Mouse (Mus musculus): Measurements from ENCODE around the gene Pcyt1a. TPM values are rescaled to one million over a fixed set of nuclear protein-coding genes. Genes with fewer than 3 reads are reported as not detected.

Pcyt1a gene
- polyA plus RNA-seq, 1 experiment from 2014 or later: 65.5 TPM

- H3K27me3 ChIP-seq (replicated peaks): no peaks in the 10 kb centered on the region
- peaks cover 7% of the 10 kb centered on the region; the same call in 1 of the 2 replicates for H3K36me3 ChIP-seq
- no peaks in the 10 kb centered on the region for H3K9me3 ChIP-seq
- no peak overlapping the region for H3K4me2 ChIP-seq (replicated peaks)
- 63% methylated on average over 10 of the region's 10 CpGs for WGBS
- H3K4me3 ChIP-seq (replicated peaks): no peak overlapping the region
- H3K27ac ChIP-seq: no peak overlapping the region
- H3K4me1 ChIP-seq (replicated peaks): no peaks in the 10 kb centered on the region
- ATAC-seq: peak; percentile 48; the same call in 1 of the 2 replicates
- H3K9ac ChIP-seq: no peak overlapping the region
Observed at GRCm38 (mm10) chr16:32457589-32458386, 27.1 kb downstream of the Pcyt1a start.

DNA sequence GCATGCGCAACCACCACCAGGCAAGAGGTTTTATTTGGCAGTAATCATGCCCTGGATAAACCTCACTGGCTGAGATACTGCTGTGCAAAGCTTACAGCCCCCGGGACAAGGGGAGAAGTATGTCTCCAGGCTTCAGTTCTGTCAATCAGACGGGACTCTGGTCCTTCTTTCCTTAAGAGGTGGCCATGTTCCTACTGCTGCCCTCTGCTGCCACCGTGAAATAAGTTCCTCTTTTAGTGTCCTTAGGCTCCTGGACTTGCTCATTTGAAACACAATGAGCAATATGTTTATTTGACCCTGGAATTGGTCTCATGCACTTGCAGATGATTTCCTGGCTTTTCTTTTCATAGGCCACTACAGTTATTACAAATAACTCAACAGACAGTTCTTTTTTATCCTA, 29.8 kb downstream of the Pcyt1a start:
- Histone ChIP-seq H3K9ac (no peak overlapping the region), H3K4me3 (replicated peaks) (no peak overlapping the region), H3K4me1 (replicated peaks) (no peaks in the 10 kb centered on the region; the same call in 1 of the 2 replicates), H3K27me3 (replicated peaks) (no peaks in the 10 kb centered on the region), H3K4me2 (replicated peaks) (no peak overlapping the region), H3K27ac (no peak overlapping the region), H3K9me3 (no peaks in the 10 kb centered on the region), H3K36me3 (peaks cover 3% of the 10 kb centered on the region; the same call in 1 of the 2 replicates)
- 59% methylated on average over 4 of the region's 4 CpGs for WGBS
- ATAC-seq: no peak

GRCm38 (mm10) chr16:32461713-32462112, 31.0 kb downstream of the Pcyt1a start:
- no peak overlapping the region for H3K27ac ChIP-seq
- H3K36me3 ChIP-seq: 0 out of 2 replicates have a peak, but pooled peaks cover 3% of the 10 kb centered on the region
- WGBS: 87% methylated on average over 5 of the region's 5 CpGs
- H3K4me1 ChIP-seq (replicated peaks): no peaks in the 10 kb centered on the region; the same call in 1 of the 2 replicates
- H3K27me3 ChIP-seq (replicated peaks): no peaks in the 10 kb centered on the region
- no peak overlapping the region for H3K9ac ChIP-seq
- H3K4me2 ChIP-seq (replicated peaks): no peak overlapping the region
- H3K9me3 ChIP-seq: no peaks in the 10 kb centered on the region
- H3K4me3 ChIP-seq (replicated peaks): no peak overlapping the region
- ATAC-seq: no peak

- peak; percentile 61 for ATAC-seq
- Histone ChIP-seq H3K27me3 (replicated peaks) (no peaks in the 10 kb centered on the region), H3K4me1 (replicated peaks) (no peaks in the 10 kb centered on the region; the same call in 1 of the 2 replicates), H3K27ac (peak overlapping the region; percentile 57), H3K4me2 (replicated peaks) (no peak overlapping the region), H3K9me3 (no peaks in the 10 kb centered on the region), H3K4me3 (replicated peaks) (no peak overlapping the region), H3K9ac (no peak overlapping the region), H3K36me3 (0 out of 2 replicates have a peak, but pooled peaks cover 3% of the 10 kb centered on the region)
- 89% methylated on average over 16 of the region's 16 CpGs for WGBS
Observed at GRCm38 (mm10) chr16:32462950-32463349, 32.2 kb downstream of the Pcyt1a start.

DNA sequence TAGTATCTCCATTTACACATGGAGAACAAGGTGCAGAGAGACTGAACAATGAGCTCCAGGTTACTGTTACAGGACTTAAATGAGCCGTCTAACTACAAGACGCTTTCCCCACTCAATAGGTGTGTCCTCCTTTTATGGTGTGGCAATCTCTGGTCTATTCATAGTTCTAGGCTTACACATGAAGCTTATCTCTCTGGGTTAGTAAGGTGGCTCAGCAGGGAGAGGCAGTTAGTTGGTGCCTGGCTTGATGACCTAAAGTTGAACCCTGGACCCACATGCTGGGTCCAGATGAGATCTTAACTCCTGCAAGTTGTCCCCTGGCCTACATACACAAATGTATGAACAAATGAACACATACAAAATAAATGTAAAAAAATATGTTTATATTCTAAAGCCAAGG, 32.7 kb downstream of the Pcyt1a start:
- WGBS: 60% methylated on average over 2 of the region's 2 CpGs
- H3K27ac ChIP-seq: peak overlapping the region; percentile 57
- no peak overlapping the region for H3K4me3 ChIP-seq (replicated peaks)
- no peak overlapping the region for H3K4me2 ChIP-seq (replicated peaks)
- ATAC-seq: peak; percentile 95
- 0 out of 2 replicates have a peak, but pooled peaks cover 3% of the 10 kb centered on the region for H3K36me3 ChIP-seq
- H3K4me1 ChIP-seq (replicated peaks): no peaks in the 10 kb centered on the region; the same call in 1 of the 2 replicates
- no peaks in the 10 kb centered on the region for H3K9me3 ChIP-seq
- no peaks in the 10 kb centered on the region for H3K27me3 ChIP-seq (replicated peaks)
- no peak overlapping the region for H3K9ac ChIP-seq

- 0% methylated on average over 1 of the region's 1 CpGs for WGBS
- Histone ChIP-seq H3K27ac (no peak overlapping the region), H3K9ac (no peak overlapping the region), H3K4me2 (replicated peaks) (no peak overlapping the region), H3K27me3 (replicated peaks) (no peaks in the 10 kb centered on the region), H3K4me1 (replicated peaks) (no peaks in the 10 kb centered on the region; the same call in 1 of the 2 replicates), H3K36me3 (no peaks in the 10 kb centered on the region), H3K9me3 (no peaks in the 10 kb centered on the region), H3K4me3 (replicated peaks) (no peak overlapping the region)
- no peak for ATAC-seq
Observed at GRCm38 (mm10) chr16:32464908-32465307, 34.2 kb downstream of the Pcyt1a start.

DNA sequence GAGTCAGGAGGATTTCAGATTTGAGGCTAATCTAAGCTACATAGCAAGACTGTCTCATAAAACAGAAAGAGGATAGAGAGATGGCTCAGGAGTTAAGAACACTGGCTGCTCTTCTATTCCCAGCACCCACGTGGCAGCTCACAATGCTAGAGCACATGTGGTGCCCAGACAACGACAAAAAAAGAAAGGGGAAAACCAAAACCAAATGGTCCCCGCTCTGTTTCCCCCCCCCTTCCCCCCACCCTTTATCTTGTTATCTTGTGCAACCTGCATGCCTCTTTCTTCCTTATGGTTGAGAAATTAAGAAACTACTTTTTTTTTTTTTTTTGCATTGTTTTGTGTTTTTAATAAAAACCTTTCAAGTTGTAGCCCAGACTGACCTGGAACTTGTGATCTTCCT, 37.8 kb downstream of the Pcyt1a start:
- Histone ChIP-seq H3K4me1 (replicated peaks) (no peaks in the 10 kb centered on the region; the same call in 1 of the 2 replicates), H3K9ac (no peak overlapping the region), H3K36me3 (peaks cover 15% of the 10 kb centered on the region; the same call in 1 of the 2 replicates), H3K27me3 (replicated peaks) (no peaks in the 10 kb centered on the region), H3K9me3 (no peaks in the 10 kb centered on the region), H3K4me3 (replicated peaks) (no peak overlapping the region), H3K4me2 (replicated peaks) (no peak overlapping the region), H3K27ac (no peak overlapping the region)
- no peak for ATAC-seq
- 82% methylated on average over 3 of the region's 3 CpGs for WGBS

GRCm38 (mm10) chr16:32469404-32470105, 38.8 kb downstream of the Pcyt1a start:
- H3K4me3 ChIP-seq (replicated peaks): no peak overlapping the region
- H3K4me2 ChIP-seq (replicated peaks): no peak overlapping the region
- WGBS: 79% methylated on average over 5 of the region's 5 CpGs
- no peaks in the 10 kb centered on the region for H3K4me1 ChIP-seq (replicated peaks)
- no peaks in the 10 kb centered on the region for H3K27me3 ChIP-seq (replicated peaks)
- no peak overlapping the region for H3K27ac ChIP-seq
- ATAC-seq: no peak
- H3K9me3 ChIP-seq: no peaks in the 10 kb centered on the region
- no peak overlapping the region for H3K9ac ChIP-seq
- H3K36me3 ChIP-seq: peaks cover 15% of the 10 kb centered on the region; the same call in 1 of the 2 replicates

DNA sequence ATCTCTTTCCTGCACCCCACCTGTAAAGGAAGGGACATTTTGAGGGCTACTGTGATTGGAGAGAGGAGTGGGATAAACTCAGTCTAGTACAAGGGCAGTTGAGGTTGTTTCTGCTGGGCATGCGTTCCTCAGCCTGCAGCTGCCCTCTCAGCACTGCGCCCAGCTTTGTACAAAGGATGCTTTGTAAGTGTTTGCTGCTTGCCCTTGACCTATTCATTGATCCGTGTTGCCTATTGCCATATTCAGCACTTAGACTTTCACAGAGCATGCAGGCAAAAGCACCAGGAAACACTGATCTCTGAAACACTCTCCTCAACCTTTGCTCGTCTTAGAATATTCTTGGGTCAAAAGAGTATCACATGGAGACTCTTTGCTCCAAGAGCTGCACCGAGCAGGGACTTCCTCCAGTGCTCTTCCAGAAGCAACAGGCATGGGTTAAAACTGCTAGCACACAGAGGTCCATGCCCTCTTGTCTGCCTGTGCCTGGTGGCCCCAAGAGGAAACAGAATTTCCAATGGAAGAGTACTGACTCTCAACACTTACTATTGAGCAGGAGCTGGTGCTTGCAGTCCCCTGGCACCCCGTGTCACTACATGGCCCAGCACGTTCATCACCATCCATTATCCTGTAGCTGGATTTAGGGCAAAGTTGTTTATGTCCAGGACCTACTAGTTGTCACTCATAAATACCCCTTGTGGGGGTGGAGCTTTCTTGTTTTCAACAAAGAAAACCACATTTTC, 41.7 kb downstream of the Pcyt1a start:
- no peaks in the 10 kb centered on the region for H3K9me3 ChIP-seq
- H3K9ac ChIP-seq: no peak overlapping the region
- peaks cover 15% of the 10 kb centered on the region; the same call in 1 of the 2 replicates for H3K36me3 ChIP-seq
- 69% methylated on average over 7 of the region's 7 CpGs for WGBS
- no peaks in the 10 kb centered on the region for H3K27me3 ChIP-seq (replicated peaks)
- no peak overlapping the region for H3K4me3 ChIP-seq (replicated peaks)
- no peaks in the 10 kb centered on the region for H3K4me1 ChIP-seq (replicated peaks)
- peak; percentile 12; the same call in 1 of the 2 replicates for ATAC-seq
- no peak overlapping the region for H3K27ac ChIP-seq
- H3K4me2 ChIP-seq (replicated peaks): no peak overlapping the region

DNA sequence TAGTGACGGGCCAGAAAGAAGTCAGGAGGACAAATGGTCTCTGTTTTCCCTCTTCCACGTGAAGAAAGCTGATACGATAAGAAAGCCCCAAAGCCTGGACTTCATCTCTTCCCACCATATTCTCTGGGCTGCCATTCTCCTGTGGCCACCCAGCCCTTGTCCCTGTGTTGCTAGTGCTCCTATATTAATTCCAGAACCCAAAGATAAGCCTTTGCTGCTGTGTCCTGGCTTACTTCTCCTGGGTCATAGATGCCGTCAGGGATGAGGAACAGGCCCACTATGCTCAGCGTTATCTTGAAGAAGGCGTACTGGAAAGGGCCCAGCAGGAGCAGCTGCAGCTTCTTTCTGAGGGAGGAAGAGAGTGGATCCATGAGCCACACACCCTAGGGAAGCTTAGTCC, 46.6 kb downstream of the Pcyt1a start:
- peaks cover 5% of the 10 kb centered on the region; the same call in 1 of the 2 replicates for H3K36me3 ChIP-seq
- H3K9me3 ChIP-seq: no peaks in the 10 kb centered on the region

GRCm38 (mm10) chr16:32479415-32479814, 48.7 kb downstream of the Pcyt1a start:
- no peak for ATAC-seq

More for the DNA sequence above, 46.6 kb downstream of the Pcyt1a start:
- WGBS: 78% methylated on average over 6 of the region's 6 CpGs
- no peak overlapping the region for H3K27ac ChIP-seq
- no peaks in the 10 kb centered on the region for H3K27me3 ChIP-seq (replicated peaks)
- no peaks in the 10 kb centered on the region for H3K4me1 ChIP-seq (replicated peaks)
- no peak overlapping the region for H3K4me3 ChIP-seq (replicated peaks)
- no peak overlapping the region for H3K9ac ChIP-seq
- no peak overlapping the region for H3K4me2 ChIP-seq (replicated peaks)
- no peak for ATAC-seq

More at GRCm38 (mm10) chr16:32479415-32479814, 48.7 kb downstream of the Pcyt1a start:
- H3K27me3 ChIP-seq (replicated peaks): no peaks in the 10 kb centered on the region
- 79% methylated on average over 2 of the region's 2 CpGs for WGBS
- H3K4me2 ChIP-seq (replicated peaks): no peak overlapping the region
- no peak overlapping the region for H3K27ac ChIP-seq
- H3K9ac ChIP-seq: no peak overlapping the region
- no peak overlapping the region for H3K4me3 ChIP-seq (replicated peaks)
- H3K36me3 ChIP-seq: no peaks in the 10 kb centered on the region
- no peaks in the 10 kb centered on the region for H3K9me3 ChIP-seq
- 0 out of 2 replicates have a peak, but pooled peaks cover 2% of the 10 kb centered on the region for H3K4me1 ChIP-seq (replicated peaks)
